Mouse (Mus musculus): ENCODE results near the gene Olfr170. TPM values are rescaled to one million over a fixed set of nuclear protein-coding genes. Genes with fewer than 3 reads are reported as not detected.

Olfr170 gene
- not detected for total RNA-seq (2023)

DNA sequence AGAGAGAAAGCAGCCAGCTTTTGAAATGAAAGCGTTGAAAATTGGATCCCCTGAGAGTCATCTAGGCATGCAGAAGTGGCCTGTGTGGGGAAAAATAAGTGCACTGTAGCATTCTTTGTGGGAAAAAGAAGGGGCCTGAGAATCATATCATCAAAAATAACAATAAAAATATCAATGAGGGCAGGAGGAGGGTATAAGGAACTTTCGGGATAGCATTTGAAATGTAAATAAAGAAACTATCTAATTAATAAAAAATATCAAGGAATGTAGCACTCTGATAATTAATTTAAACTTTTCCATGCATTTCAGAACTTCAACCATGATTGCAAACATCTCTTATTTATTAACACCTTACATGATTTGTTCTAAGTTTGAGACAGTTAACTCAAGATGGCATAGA lies at the start of gene Olfr170:
Gene Olfr170 (minus strand): TSS at position 101 of the 400 bp plus-strand sequence.

DNA sequence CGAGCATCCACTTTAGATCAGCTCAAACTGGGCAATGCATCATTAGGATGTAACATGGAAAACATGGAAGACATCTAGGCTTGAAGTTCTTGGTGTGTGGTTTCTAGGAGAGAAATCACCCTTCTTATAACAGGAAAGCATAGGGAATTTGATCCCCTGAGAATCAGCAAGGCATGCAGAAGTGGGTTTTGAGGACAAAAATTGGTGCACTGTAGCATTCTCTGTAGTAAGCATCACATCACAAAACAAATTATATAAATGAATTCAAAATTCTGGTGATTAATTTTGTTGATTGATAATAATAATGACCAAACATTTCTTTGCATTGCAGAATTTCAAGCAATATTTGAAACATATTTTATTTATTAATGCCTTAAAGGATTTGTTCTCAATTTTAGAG lies 18.1 kb upstream of the Olfr170 start, which contains the start of gene Olfr171:
Gene Olfr171 (minus strand): TSS at position 101 of the 400 bp plus-strand sequence.

DNA sequence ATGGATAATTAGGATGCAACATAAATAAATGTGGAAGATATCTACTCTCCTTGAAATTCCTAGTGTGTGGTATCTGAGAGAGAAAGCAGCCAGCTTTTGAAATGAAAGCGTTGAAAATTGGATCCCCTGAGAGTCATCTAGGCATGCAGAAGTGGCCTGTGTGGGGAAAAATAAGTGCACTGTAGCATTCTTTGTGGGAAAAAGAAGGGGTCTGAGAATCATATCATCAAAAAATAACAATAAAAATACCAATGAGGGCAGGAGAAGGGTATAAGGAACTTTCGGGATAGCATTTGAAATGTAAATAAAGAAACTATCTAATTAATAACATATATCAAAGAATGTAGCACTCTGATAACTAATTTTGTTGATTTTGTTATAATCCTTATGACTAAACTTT lies 40.0 kb downstream of the Olfr170 start, which contains the start of gene Olfr169:
Gene Olfr169 (minus strand): TSS at position 101 of the 400 bp plus-strand sequence.

Other genes starting within 250 kb of the Olfr170 start
- not detected for gene Olfr165, start 188.7 kb downstream of the Olfr170 start, total RNA-seq (2023)
- gene Olfr166, start 128.2 kb downstream of the Olfr170 start, total RNA-seq (2023) = not detected
- gene Olfr167, start 89.6 kb downstream of the Olfr170 start, total RNA-seq (2023) = not detected
- gene Olfr168, start 76.3 kb downstream of the Olfr170 start, total RNA-seq (2023) = not detected
- gene Olfr169, start 40.1 kb downstream of the Olfr170 start, total RNA-seq (2023) = not detected
- gene Olfr171, start 18.0 kb upstream of the Olfr170 start, total RNA-seq (2023) = not detected
- not detected for gene Lamp3, start 94.5 kb upstream of the Olfr170 start, total RNA-seq (2023)
- gene B3gnt5, start 148.3 kb upstream of the Olfr170 start, total RNA-seq (2023) = 1 to 10 TPM; 4.1 to 5.4 TPM

All from neutrophil, adult 59 days (primary cell).